25 mouse cellular contexts compared by ENCODE assay signal in genomic region chr16:11093717-11094386, GRCm38 (mm10). TPM values are rescaled to one million over a fixed set of nuclear protein-coding genes. Genes with fewer than 3 reads are reported as not detected.
DNase-seq lines count a peak whose midpoint lies in the region; ATAC-seq and TF ChIP-seq lines count a peak whose summit lies in the region.
"Had no signal": no experiment of that assay in that cellular context is flagged by ENCODE, and none has a peak within 500 bp of the region (broad histone marks: within the 10 kb centered on the region; RNA-seq: fewer than 3 reads in every experiment).

No protein-coding gene starts in this region.

- WGBS in heart, embryonic 16.5 days, result 78% methylated on average over 13 of the region's 13 CpGs
- 73% methylated on average over 13 of the region's 13 CpGs for WGBS in liver, postnatal 0 days (ENCODE audit: insufficient replicate concordance)
- WGBS in forebrain, embryonic 15.5 days, result 94% methylated on average over 13 of the region's 13 CpGs

- no peak for ATAC-seq in heart, embryonic 16.5 days (replicated peaks; ENCODE audit: extremely low read depth, insufficient read depth, low FRiP score)
- peak; percentile 23; the same call in 1 of the 2 replicates for ATAC-seq in liver, postnatal 0 days
- ATAC-seq in forebrain, embryonic 15.5 days (replicated peaks), result no peak
- ATAC-seq: activated CD4-positive, CD25-positive, alpha-beta regulatory T cell, adult 4 months; forebrain, embryonic 13.5 days; hindbrain, embryonic 16.5 days; intestine, embryonic 15.5 days; midbrain, embryonic 16.5 days had no signal

- H3K9me3 ChIP-seq in heart, embryonic 16.5 days (replicated peaks; ENCODE audit: control insufficient read depth, low read length), result no peaks in the 10 kb centered on the region
- H3K9me3 ChIP-seq in liver, postnatal 0 days (ENCODE audit: low read length), result no peaks in the 10 kb centered on the region
- no peaks in the 10 kb centered on the region for H3K9me3 ChIP-seq in forebrain, embryonic 15.5 days
- H3K9me3 ChIP-seq: forebrain, embryonic 13.5 days; intestine, embryonic 15.5 days; megakaryocyte, embryonic 14.5 days; neural tube, embryonic 13.5 days had no signal

- H3K27ac ChIP-seq in heart, embryonic 16.5 days (ENCODE audit: low read length), result 0 out of 2 replicates have a peak overlapping the region, but pooled peaks have one; percentile 18
- H3K27ac ChIP-seq in liver, postnatal 0 days (ENCODE audit: low read depth), result no peak overlapping the region
- no peak overlapping the region for H3K27ac ChIP-seq in forebrain, embryonic 15.5 days (replicated peaks)
- H3K27ac ChIP-seq: forebrain, embryonic 13.5 days; intestine, embryonic 15.5 days; neural tube, embryonic 13.5 days; stomach, postnatal 0 days had no signal

- TF ChIP-seq CTCF in liver, postnatal 0 days (IDR thresholded peaks at IDR 0.05; ENCODE audit: low read depth), result no peak

- H3K4me1 ChIP-seq in heart, embryonic 16.5 days (ENCODE audit: control insufficient read depth, insufficient read depth, low read length), result peaks cover 17% of the 10 kb centered on the region
- peaks cover 3% of the 10 kb centered on the region; the same call in 1 of the 2 replicates for H3K4me1 ChIP-seq in liver, postnatal 0 days (ENCODE audit: insufficient read depth)
- no peaks in the 10 kb centered on the region for H3K4me1 ChIP-seq in forebrain, embryonic 15.5 days
- H3K4me1 ChIP-seq: forebrain, embryonic 13.5 days; intestine, embryonic 15.5 days; neural tube, embryonic 13.5 days had no signal

- H3K36me3 ChIP-seq in heart, embryonic 16.5 days (ENCODE audit: control insufficient read depth, insufficient read depth), result peaks cover 20% of the 10 kb centered on the region; the same call in 1 of the 2 replicates
- H3K36me3 ChIP-seq in liver, postnatal 0 days (replicated peaks; ENCODE audit: insufficient read depth, low read length), result peaks cover 48% of the 10 kb centered on the region
- H3K36me3 ChIP-seq in forebrain, embryonic 15.5 days, result peaks cover 25% of the 10 kb centered on the region

- no peak overlapping the region for H3K4me2 ChIP-seq in heart, embryonic 16.5 days (ENCODE audit: low read depth, low read length)
- no peak overlapping the region for H3K4me2 ChIP-seq in liver, postnatal 0 days (ENCODE audit: low read depth, low read length)
- H3K4me2 ChIP-seq in forebrain, embryonic 15.5 days (replicated peaks), result no peak overlapping the region
- H3K4me2 ChIP-seq: forebrain, embryonic 13.5 days; intestine, embryonic 15.5 days; lung, embryonic 14.5 days; neural tube, embryonic 13.5 days had no signal

- DNase-seq in heart, postnatal 4 days, result no peak
- DNase-seq in c-Kit-positive CD71-positive TER-119-negative erythroid progenitor cells, embryonic 14.5 days (ENCODE audit: low read depth), result peak; percentile 15
- DNase-seq in liver, result peak; percentile 15
- DNase-seq in liver, postnatal 0 days, result no peak
- no peak for DNase-seq in ovary, postnatal 10 days (ENCODE audit: low spot score)
- DNase-seq: adrenal gland, adult 8-10 months; cerebellum, adult 18-20 months; cerebellum, postnatal 14 days; gastrocnemius, adult 2 months; heart, postnatal 14 days; kidney, adult 9 months; kidney, postnatal 14 days; lung, embryonic 14.5 days; thymus, adult 2 months had no signal

- H3K9ac ChIP-seq in heart, embryonic 16.5 days (ENCODE audit: low read length), result no peak overlapping the region
- no peak overlapping the region for H3K9ac ChIP-seq in liver, postnatal 0 days (replicated peaks)
- H3K9ac ChIP-seq in forebrain, embryonic 15.5 days (replicated peaks), result no peak overlapping the region
- H3K9ac ChIP-seq: forebrain, embryonic 13.5 days; intestine, embryonic 15.5 days; lung, embryonic 14.5 days; neural tube, embryonic 13.5 days had no signal

- H3K27me3 ChIP-seq in heart, embryonic 16.5 days (ENCODE audit: control insufficient read depth, insufficient read depth, low read length), result no peaks in the 10 kb centered on the region
- no peaks in the 10 kb centered on the region for H3K27me3 ChIP-seq in liver, postnatal 0 days (ENCODE audit: insufficient read depth, low read length)
- no peaks in the 10 kb centered on the region for H3K27me3 ChIP-seq in forebrain, embryonic 15.5 days
- H3K27me3 ChIP-seq: forebrain, embryonic 13.5 days; intestine, embryonic 15.5 days; megakaryocyte, embryonic 14.5 days; neural tube, embryonic 13.5 days had no signal

- no peak overlapping the region for H3K4me3 ChIP-seq in heart, embryonic 16.5 days (ENCODE audit: low read length)
- H3K4me3 ChIP-seq in liver, postnatal 0 days (ENCODE audit: low read depth, low read length), result no peak overlapping the region
- H3K4me3 ChIP-seq in forebrain, embryonic 15.5 days, result no peak overlapping the region
- H3K4me3 ChIP-seq: forebrain, embryonic 13.5 days; gastrocnemius, adult 2 months; intestine, embryonic 15.5 days; megakaryocyte, embryonic 14.5 days; myocyte; neural tube, embryonic 13.5 days had no signal

- no peak for TF ChIP-seq EP300 in liver, postnatal 0 days (IDR thresholded peaks at IDR 0.05; ENCODE audit: low read depth)

RNA-seq across cellular contexts. Expression of gene Litaf, which starts 27.9 kb away (rescaled TPM):
- 76.6 and 78.7 TPM in 2 replicates for polyA plus RNA-seq in heart, embryonic 16.5 days (2015; fragmentation: Nextera tagmentation; extraction: Ambion mirVana)
- 10 to 100 TPM; 50.0 to 60.4 TPM for total RNA-seq in heart, postnatal 4 days (2021)
- polyA plus RNA-seq in liver, postnatal 0 days (2015; fragmentation: Nextera tagmentation; extraction: Ambion mirVana), result 77.3 and 79.2 TPM in 2 replicates
- 48.2 and 48.5 TPM in 2 replicates for polyA plus RNA-seq in forebrain, embryonic 15.5 days (2015; fragmentation: Nextera tagmentation; extraction: Ambion mirVana)

RNA-seq across cellular contexts. Expression of gene Snn, which starts 33.1 kb away (rescaled TPM):
- polyA plus RNA-seq in heart, embryonic 16.5 days (2015; fragmentation: Nextera tagmentation; extraction: Ambion mirVana), result 42.2 and 49.2 TPM in 2 replicates
- total RNA-seq in heart, postnatal 4 days (2021), result 10 to 100 TPM; 52.5 to 56.6 TPM
- 4.8 and 5.0 TPM in 2 replicates for polyA plus RNA-seq in liver, postnatal 0 days (2015; fragmentation: Nextera tagmentation; extraction: Ambion mirVana)
- 156 and 171 TPM in 2 replicates for polyA plus RNA-seq in forebrain, embryonic 15.5 days (2015; fragmentation: Nextera tagmentation; extraction: Ambion mirVana)

RNA-seq across cellular contexts. Expression of gene Txndc11, which starts 40.6 kb away (rescaled TPM):
- polyA plus RNA-seq in heart, embryonic 16.5 days (2015; fragmentation: Nextera tagmentation; extraction: Ambion mirVana), result 28.6 and 29.6 TPM in 2 replicates
- total RNA-seq in heart, postnatal 4 days (2021), result 10 to 100 TPM; 26.4 to 27.5 TPM
- polyA plus RNA-seq in liver, postnatal 0 days (2015; fragmentation: Nextera tagmentation; extraction: Ambion mirVana), result 17.9 TPM in 2 replicates
- 32.1 and 34.4 TPM in 2 replicates for polyA plus RNA-seq in forebrain, embryonic 15.5 days (2015; fragmentation: Nextera tagmentation; extraction: Ambion mirVana)

Comparison
In these comparisons a context has a peak if more than half of its experiments do, and no peak if none do; other contexts are left out.
1. DNase-seq: peak in c-Kit-positive CD71-positive TER-119-negative erythroid progenitor cells, embryonic 14.5 days (single experiment) and liver (single experiment); none in heart, postnatal 4 days (single experiment), liver, postnatal 0 days (single experiment) and ovary, postnatal 10 days (single experiment).